Mouse (Mus musculus): Measurements from ENCODE around the gene Ankib1. TPM values are rescaled to one million over a fixed set of nuclear protein-coding genes. Genes with fewer than 3 reads are reported as not detected.
"Not testable (repeated sequence)": the region's sequence is repeated elsewhere in the genome, so short reads cannot be mapped to it uniquely, and the experiment has no call there.

The Ankib1 gene
- polyA plus RNA-seq, 1 experiment, result 9.5 TPM

GRCm38 (mm10) chr5:3657085-3657484 is 145.6 kb downstream of the Ankib1 start, which contains the start of gene Gatad1:
TSS of gene Gatad1 (minus strand) at chr5:3657185.
- H3K79me3 ChIP-seq (ENCODE audit: low read depth), result no peaks in the 10 kb centered on the region
- H3K79me2 ChIP-seq (ENCODE audit: control insufficient read depth, insufficient read depth), result no peaks in the 10 kb centered on the region
- no peak within 1 kb of the TSS for H3ac ChIP-seq (ENCODE audit: control insufficient read depth, insufficient read length, low read depth)
- H3K36me3 ChIP-seq (ENCODE audit: control insufficient read depth, insufficient read depth), result no peaks in the 10 kb centered on the region
- no peak for TF ChIP-seq FOSL1 (IDR thresholded peaks at IDR 0.05; ENCODE audit: insufficient read depth, low read length, poor library complexity, severe bottlenecking)
- TF ChIP-seq USF1 (IDR thresholded peaks at IDR 0.05; ENCODE audit: low read depth), result no peak
- TF ChIP-seq MYOG (IDR thresholded peaks at IDR 0.05; ENCODE audit: control insufficient read depth, extremely low read depth, insufficient read length), result no peak
- no peak for TF ChIP-seq MYOD1 (IDR thresholded peaks at IDR 0.05; ENCODE audit: control insufficient read depth, insufficient read length, low read depth)
- no peak for TF ChIP-seq MAX (IDR thresholded peaks at IDR 0.05)
- TF ChIP-seq CEBPB (IDR thresholded peaks at IDR 0.05; ENCODE audit: low read depth), result no peak
- TF ChIP-seq CTCF (IDR thresholded peaks at IDR 0.05; ENCODE audit: control insufficient read depth, insufficient read depth, insufficient read length), result no peak
- H3K27me3 ChIP-seq (ENCODE audit: control insufficient read depth, insufficient read depth, insufficient read length), result no peaks in the 10 kb centered on the region
- H3K4me3 ChIP-seq (ENCODE audit: insufficient read depth, poor library complexity, severe bottlenecking), result no peak within 1 kb of the TSS

- H3ac ChIP-seq (ENCODE audit: control insufficient read depth, insufficient read length, low read depth), result no peak overlapping the region
- no peak overlapping the region for H3K4me3 ChIP-seq (ENCODE audit: insufficient read depth, poor library complexity, severe bottlenecking)
- TF ChIP-seq MYOG (IDR thresholded peaks at IDR 0.05; ENCODE audit: control insufficient read depth, extremely low read depth, insufficient read length), result no peak
- TF ChIP-seq CTCF (IDR thresholded peaks at IDR 0.05; ENCODE audit: control insufficient read depth, insufficient read depth, insufficient read length), result no peak
- no peak for TF ChIP-seq MAX (IDR thresholded peaks at IDR 0.05)
- TF ChIP-seq USF1 (IDR thresholded peaks at IDR 0.05; ENCODE audit: low read depth), result no peak
- no peak for TF ChIP-seq MYOD1 (IDR thresholded peaks at IDR 0.05; ENCODE audit: control insufficient read depth, insufficient read length, low read depth)
- no peak for TF ChIP-seq FOSL1 (IDR thresholded peaks at IDR 0.05; ENCODE audit: insufficient read depth, low read length, poor library complexity, severe bottlenecking)
- no peak for TF ChIP-seq CEBPB (IDR thresholded peaks at IDR 0.05; ENCODE audit: low read depth)
- no peaks in the 10 kb centered on the region for H3K79me2 ChIP-seq (ENCODE audit: control insufficient read depth, insufficient read depth)
- H3K36me3 ChIP-seq (ENCODE audit: control insufficient read depth, insufficient read depth), result no peaks in the 10 kb centered on the region
- no peaks in the 10 kb centered on the region for H3K79me3 ChIP-seq (ENCODE audit: low read depth)
- no peaks in the 10 kb centered on the region for H3K27me3 ChIP-seq (ENCODE audit: control insufficient read depth, insufficient read depth, insufficient read length)
These were observed 148.9 kb downstream of the Ankib1 start for GRCm38 (mm10) chr5:3653801-3654200.

DNA sequence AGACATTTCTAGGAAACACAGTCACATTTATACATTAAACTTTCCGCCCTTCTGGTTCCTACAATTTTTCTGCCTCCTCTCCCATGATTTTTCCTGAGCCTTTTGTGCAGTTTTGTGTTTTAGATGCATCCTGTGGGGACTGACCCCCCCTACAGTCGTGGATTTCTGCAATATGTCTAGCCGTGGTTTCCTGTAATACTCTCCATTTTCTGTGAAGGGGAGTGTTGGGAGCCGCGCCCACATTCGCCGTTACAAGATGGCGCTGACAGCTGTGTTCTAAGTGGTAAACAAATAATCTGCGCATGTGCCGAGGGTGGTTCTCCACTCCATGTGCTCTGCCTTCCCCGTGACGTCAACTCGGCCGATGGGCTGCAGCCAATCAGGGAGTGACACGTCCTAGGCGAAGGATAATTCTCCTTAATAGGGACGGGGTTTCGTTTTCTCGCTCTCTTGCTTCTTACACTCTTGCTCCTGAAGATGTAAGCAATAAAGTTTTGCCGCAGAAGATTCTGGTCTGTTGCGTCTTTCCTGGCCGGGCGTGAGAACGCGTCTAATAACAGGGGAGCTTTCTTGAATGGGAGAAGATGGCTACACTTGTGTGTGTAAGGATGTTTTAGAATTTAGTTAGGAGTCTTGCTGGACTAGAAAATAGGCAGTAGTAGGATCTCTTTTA is 149.7 kb downstream of the Ankib1 start:
- H3K79me3 ChIP-seq (ENCODE audit: low read depth); H3ac ChIP-seq (ENCODE audit: control insufficient read depth, insufficient read length, low read depth); H3K79me2 ChIP-seq (ENCODE audit: control insufficient read depth, insufficient read depth); H3K4me3 ChIP-seq (ENCODE audit: insufficient read depth, poor library complexity, severe bottlenecking); H3K36me3 ChIP-seq (ENCODE audit: control insufficient read depth, insufficient read depth); H3K27me3 ChIP-seq (ENCODE audit: control insufficient read depth, insufficient read depth, insufficient read length): not testable (repeated sequence)

DNA sequence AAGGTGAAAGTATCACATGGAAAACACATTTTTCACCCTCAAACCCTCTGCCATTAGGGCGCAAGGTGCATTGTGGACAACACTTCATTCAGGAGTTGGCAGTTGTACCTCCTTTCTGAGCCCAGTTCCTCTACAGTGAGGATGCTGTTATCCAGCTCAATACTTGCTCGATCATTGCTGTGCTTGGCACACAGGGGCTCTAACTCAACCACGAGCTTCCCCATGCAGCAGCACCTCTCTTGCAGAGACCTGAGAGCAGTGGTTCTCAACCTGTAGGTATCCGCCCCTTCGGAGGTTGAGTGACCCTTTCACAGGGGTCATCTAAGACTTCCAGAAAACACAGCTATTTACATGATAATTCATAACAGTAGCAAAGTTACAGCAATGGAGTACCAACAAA is 151.1 kb downstream of the Ankib1 start:
- H3K36me3 ChIP-seq (ENCODE audit: control insufficient read depth, insufficient read depth), result no peaks in the 10 kb centered on the region
- no peak for TF ChIP-seq MAX (IDR thresholded peaks at IDR 0.05)
- H3K79me2 ChIP-seq (ENCODE audit: control insufficient read depth, insufficient read depth), result peaks cover 5% of the 10 kb centered on the region
- no peaks in the 10 kb centered on the region for H3K27me3 ChIP-seq (ENCODE audit: control insufficient read depth, insufficient read depth, insufficient read length)
- H3K79me3 ChIP-seq (ENCODE audit: low read depth), result peaks cover 2% of the 10 kb centered on the region
- H3ac ChIP-seq (ENCODE audit: control insufficient read depth, insufficient read length, low read depth), result no peak overlapping the region
- H3K4me3 ChIP-seq (ENCODE audit: insufficient read depth, poor library complexity, severe bottlenecking), result no peak overlapping the region

DNA sequence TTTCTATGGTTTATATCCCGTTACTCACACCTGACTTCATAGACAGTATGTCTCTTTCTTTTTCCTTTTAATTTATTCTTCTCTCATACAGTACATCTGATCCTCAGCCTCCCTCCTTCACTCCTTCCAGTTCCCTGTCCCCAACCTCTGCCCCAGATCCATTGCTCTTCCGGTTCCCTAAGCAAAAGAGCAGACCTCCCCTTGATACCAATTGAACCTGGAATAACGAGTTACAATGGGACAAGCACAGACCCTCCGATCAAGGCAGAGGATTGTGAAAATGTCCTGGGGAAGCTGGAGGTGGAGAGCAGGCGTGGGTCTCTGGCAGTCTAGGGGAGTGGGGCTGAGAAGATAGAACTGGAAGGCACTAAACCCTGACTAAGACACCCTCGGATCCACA is 151.8 kb downstream of the Ankib1 start, which contains the start of gene Tmbim7:
TSS of gene Tmbim7 (plus strand) at position 301 of the 400 bp plus-strand sequence.
- TF ChIP-seq MYOD1 (IDR thresholded peaks at IDR 0.05; ENCODE audit: control insufficient read depth, insufficient read length, low read depth), result no peak
- Histone ChIP-seq H3K36me3 (ENCODE audit: control insufficient read depth, insufficient read depth) (peaks cover 1% of the 10 kb centered on the region), H3ac (ENCODE audit: control insufficient read depth, insufficient read length, low read depth) (no peak within 1 kb of the TSS), H3K27me3 (ENCODE audit: control insufficient read depth, insufficient read depth, insufficient read length) (no peaks in the 10 kb centered on the region), H3K79me3 (ENCODE audit: low read depth) (peaks cover 9% of the 10 kb centered on the region), H3K79me2 (ENCODE audit: control insufficient read depth, insufficient read depth) (peaks cover 13% of the 10 kb centered on the region), H3K4me3 (ENCODE audit: insufficient read depth, poor library complexity, severe bottlenecking) (no peak within 1 kb of the TSS)

DNA sequence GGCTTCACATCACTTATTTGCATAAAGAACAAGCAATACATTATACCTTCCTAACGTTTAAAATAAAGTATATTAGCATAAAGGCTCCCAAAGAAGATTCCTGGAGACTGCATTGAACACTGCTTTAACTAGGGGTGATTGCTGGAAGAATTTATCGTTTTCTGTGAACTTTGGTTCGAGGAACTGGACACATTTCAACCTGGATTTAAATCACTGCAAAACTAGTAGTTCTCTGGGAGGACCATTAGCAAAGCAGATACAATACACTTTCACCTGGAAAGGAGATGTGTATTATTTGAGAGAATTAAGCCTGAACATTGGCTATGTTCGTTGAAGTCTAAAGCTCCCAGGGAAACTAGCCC is 153.9 kb downstream of the Ankib1 start:
- peaks cover 20% of the 10 kb centered on the region for H3K36me3 ChIP-seq (ENCODE audit: control insufficient read depth, insufficient read depth)
- no peak overlapping the region for H3K4me3 ChIP-seq (ENCODE audit: insufficient read depth, poor library complexity, severe bottlenecking)
- no peak for TF ChIP-seq MYOG (IDR thresholded peaks at IDR 0.05; ENCODE audit: control insufficient read depth, extremely low read depth, insufficient read length)
- no peak for TF ChIP-seq MYOD1 (IDR thresholded peaks at IDR 0.05; ENCODE audit: control insufficient read depth, insufficient read length, low read depth)
- no peak for TF ChIP-seq MAX (IDR thresholded peaks at IDR 0.05)
- no peak for TF ChIP-seq CTCF (IDR thresholded peaks at IDR 0.05; ENCODE audit: control insufficient read depth, insufficient read depth, insufficient read length)
- no peak for TF ChIP-seq USF1 (IDR thresholded peaks at IDR 0.05; ENCODE audit: low read depth)
- TF ChIP-seq CEBPB (IDR thresholded peaks at IDR 0.05; ENCODE audit: low read depth), result no peak
- no peak for TF ChIP-seq FOSL1 (IDR thresholded peaks at IDR 0.05; ENCODE audit: insufficient read depth, low read length, poor library complexity, severe bottlenecking)
- H3K27me3 ChIP-seq (ENCODE audit: control insufficient read depth, insufficient read depth, insufficient read length), result no peaks in the 10 kb centered on the region
- H3K79me3 ChIP-seq (ENCODE audit: low read depth), result peaks cover 18% of the 10 kb centered on the region
- H3ac ChIP-seq (ENCODE audit: control insufficient read depth, insufficient read length, low read depth), result no peak overlapping the region
- H3K79me2 ChIP-seq (ENCODE audit: control insufficient read depth, insufficient read depth), result peaks cover 32% of the 10 kb centered on the region
